Mouse (Mus musculus): ENCODE data around the gene Crhr1. TPM values are rescaled to one million over a fixed set of nuclear protein-coding genes. Genes with fewer than 3 reads are reported as not detected.

The Crhr1 gene
- polyA plus RNA-seq, 1 experiment from 2014 or later, result 0.39 TPM

- Histone ChIP-seq H3K27me3 (ENCODE audit: control insufficient read depth, insufficient read depth, low read length) (no peaks in the 10 kb centered on the region), H3K36me3 (ENCODE audit: control insufficient read depth, insufficient read depth, low read length) (no peaks in the 10 kb centered on the region), H3K27ac (ENCODE audit: low read length) (no peak overlapping the region), H3K4me2 (replicated peaks; ENCODE audit: low read depth, low read length) (no peak overlapping the region), H3K4me1 (ENCODE audit: control insufficient read depth, insufficient read depth, low read length) (no peaks in the 10 kb centered on the region), H3K4me3 (ENCODE audit: low read depth, low read length) (no peak overlapping the region), H3K9me3 (ENCODE audit: control insufficient read depth, low read depth, low read length) (no peaks in the 10 kb centered on the region), H3K9ac (replicated peaks; ENCODE audit: low read depth, low read length) (no peak overlapping the region)
- WGBS, result 79% methylated on average over 3 of the region's 3 CpGs
- no peak for ATAC-seq (ENCODE audit: insufficient number of reproducible peaks, insufficient read depth, low FRiP score, low read depth)
Observed at GRCm38 (mm10) chr11:104124582-104124981, 8.1 kb upstream of the Crhr1 start.

GRCm38 (mm10) chr11:104129466-104129865 lies 3.2 kb upstream of the Crhr1 start:
- peaks cover 36% of the 10 kb centered on the region for H3K27me3 ChIP-seq (ENCODE audit: control insufficient read depth, insufficient read depth, low read length)

GRCm38 (mm10) chr11:104130721-104131647 lies 1.7 kb upstream of the Crhr1 start:
- Histone ChIP-seq H3K9ac (replicated peaks; ENCODE audit: low read depth, low read length) (no peak overlapping the region), H3K36me3 (ENCODE audit: control insufficient read depth, insufficient read depth, low read length) (no peaks in the 10 kb centered on the region), H3K27me3 (ENCODE audit: control insufficient read depth, insufficient read depth, low read length) (peaks cover 46% of the 10 kb centered on the region), H3K27ac (ENCODE audit: low read length) (no peak overlapping the region), H3K4me2 (replicated peaks; ENCODE audit: low read depth, low read length) (no peak overlapping the region), H3K4me3 (ENCODE audit: low read depth, low read length) (no peak overlapping the region), H3K9me3 (ENCODE audit: control insufficient read depth, low read depth, low read length) (no peaks in the 10 kb centered on the region), H3K4me1 (ENCODE audit: control insufficient read depth, insufficient read depth, low read length) (no peaks in the 10 kb centered on the region; the same call in 1 of the 2 replicates)
- WGBS, result 72% methylated on average over 15 of the region's 15 CpGs
- no peak for ATAC-seq (ENCODE audit: insufficient number of reproducible peaks, insufficient read depth, low FRiP score, low read depth)

More at GRCm38 (mm10) chr11:104129466-104129865, 3.2 kb upstream of the Crhr1 start:
- H3K27ac ChIP-seq (ENCODE audit: low read length), result no peak overlapping the region
- H3K4me3 ChIP-seq (ENCODE audit: low read depth, low read length), result no peak overlapping the region
- no peaks in the 10 kb centered on the region for H3K9me3 ChIP-seq (ENCODE audit: control insufficient read depth, low read depth, low read length)
- H3K4me2 ChIP-seq (replicated peaks; ENCODE audit: low read depth, low read length), result no peak overlapping the region
- no peaks in the 10 kb centered on the region; the same call in 1 of the 2 replicates for H3K4me1 ChIP-seq (ENCODE audit: control insufficient read depth, insufficient read depth, low read length)
- no peaks in the 10 kb centered on the region for H3K36me3 ChIP-seq (ENCODE audit: control insufficient read depth, insufficient read depth, low read length)
- no peak for ATAC-seq (ENCODE audit: insufficient number of reproducible peaks, insufficient read depth, low FRiP score, low read depth)
- no peak overlapping the region for H3K9ac ChIP-seq (replicated peaks; ENCODE audit: low read depth, low read length)
- 82% methylated on average over 5 of the region's 5 CpGs for WGBS

GRCm38 (mm10) chr11:104131756-104132155 lies 899 bp upstream of the Crhr1 start:
- Histone ChIP-seq H3K27me3 (ENCODE audit: control insufficient read depth, insufficient read depth, low read length) (peaks cover 46% of the 10 kb centered on the region), H3K27ac (ENCODE audit: low read length) (no peak overlapping the region)
- under 1% methylated on average over 21 of the region's 21 CpGs for WGBS

GRCm38 (mm10) chr11:104133442-104133983 lies 858 bp downstream of the Crhr1 start:
- peaks cover 46% of the 10 kb centered on the region for H3K27me3 ChIP-seq (ENCODE audit: control insufficient read depth, insufficient read depth, low read length)
- 0 out of 2 replicates have a peak overlapping the region, but pooled peaks have one; percentile 28 for H3K9ac ChIP-seq (replicated peaks; ENCODE audit: low read depth, low read length)
- H3K9me3 ChIP-seq (ENCODE audit: control insufficient read depth, low read depth, low read length), result no peaks in the 10 kb centered on the region
- no peaks in the 10 kb centered on the region; the same call in 1 of the 2 replicates for H3K4me1 ChIP-seq (ENCODE audit: control insufficient read depth, insufficient read depth, low read length)
- H3K4me2 ChIP-seq (replicated peaks; ENCODE audit: low read depth, low read length), result peak overlapping the region; percentile 90
- ATAC-seq (ENCODE audit: insufficient number of reproducible peaks, insufficient read depth, low FRiP score, low read depth), result no peak
- H3K4me3 ChIP-seq (ENCODE audit: low read depth, low read length), result peak overlapping the region; percentile 46
- under 1% methylated on average over 47 of the region's 47 CpGs for WGBS
- H3K36me3 ChIP-seq (ENCODE audit: control insufficient read depth, insufficient read depth, low read length), result no peaks in the 10 kb centered on the region
- H3K27ac ChIP-seq (ENCODE audit: low read length), result no peak overlapping the region

More at GRCm38 (mm10) chr11:104131756-104132155, 899 bp upstream of the Crhr1 start:
- Histone ChIP-seq H3K9me3 (ENCODE audit: control insufficient read depth, low read depth, low read length) (no peaks in the 10 kb centered on the region), H3K4me3 (ENCODE audit: low read depth, low read length) (peak overlapping the region; percentile 46; the same call in 1 of the 2 replicates), H3K9ac (replicated peaks; ENCODE audit: low read depth, low read length) (no peak overlapping the region), H3K4me2 (replicated peaks; ENCODE audit: low read depth, low read length) (peak overlapping the region; percentile 90), H3K4me1 (ENCODE audit: control insufficient read depth, insufficient read depth, low read length) (no peaks in the 10 kb centered on the region; the same call in 1 of the 2 replicates), H3K36me3 (ENCODE audit: control insufficient read depth, insufficient read depth, low read length) (no peaks in the 10 kb centered on the region)
- no peak for ATAC-seq (ENCODE audit: insufficient number of reproducible peaks, insufficient read depth, low FRiP score, low read depth)

- Histone ChIP-seq H3K4me3 (ENCODE audit: low read depth, low read length) (no peak overlapping the region), H3K36me3 (ENCODE audit: control insufficient read depth, insufficient read depth, low read length) (no peaks in the 10 kb centered on the region), H3K27me3 (ENCODE audit: control insufficient read depth, insufficient read depth, low read length) (peaks cover 15% of the 10 kb centered on the region; the same call in 1 of the 2 replicates), H3K9ac (replicated peaks; ENCODE audit: low read depth, low read length) (no peak overlapping the region), H3K9me3 (ENCODE audit: control insufficient read depth, low read depth, low read length) (no peaks in the 10 kb centered on the region), H3K27ac (ENCODE audit: low read length) (no peak overlapping the region), H3K4me2 (replicated peaks; ENCODE audit: low read depth, low read length) (no peak overlapping the region), H3K4me1 (ENCODE audit: control insufficient read depth, insufficient read depth, low read length) (no peaks in the 10 kb centered on the region)
- 66% methylated on average over 3 of the region's 3 CpGs for WGBS
- no peak for ATAC-seq (ENCODE audit: insufficient number of reproducible peaks, insufficient read depth, low FRiP score, low read depth)
Observed at GRCm38 (mm10) chr11:104138976-104139375, 6.3 kb downstream of the Crhr1 start.

- Histone ChIP-seq H3K4me3 (ENCODE audit: low read depth, low read length) (no peak overlapping the region), H3K9ac (replicated peaks; ENCODE audit: low read depth, low read length) (no peak overlapping the region), H3K9me3 (ENCODE audit: control insufficient read depth, low read depth, low read length) (no peaks in the 10 kb centered on the region), H3K27me3 (ENCODE audit: control insufficient read depth, insufficient read depth, low read length) (no peaks in the 10 kb centered on the region), H3K36me3 (ENCODE audit: control insufficient read depth, insufficient read depth, low read length) (no peaks in the 10 kb centered on the region), H3K27ac (ENCODE audit: low read length) (no peak overlapping the region), H3K4me1 (ENCODE audit: control insufficient read depth, insufficient read depth, low read length) (no peaks in the 10 kb centered on the region), H3K4me2 (replicated peaks; ENCODE audit: low read depth, low read length) (no peak overlapping the region)
- WGBS, result 100% methylated on average over 1 of the region's 1 CpGs
- no peak for ATAC-seq (ENCODE audit: insufficient number of reproducible peaks, insufficient read depth, low FRiP score, low read depth)
Observed at GRCm38 (mm10) chr11:104144930-104145329, 12.3 kb downstream of the Crhr1 start.

- no peak overlapping the region for H3K4me2 ChIP-seq (replicated peaks; ENCODE audit: low read depth, low read length)
- no peaks in the 10 kb centered on the region for H3K4me1 ChIP-seq (ENCODE audit: control insufficient read depth, insufficient read depth, low read length)
- no peak overlapping the region for H3K9ac ChIP-seq (replicated peaks; ENCODE audit: low read depth, low read length)
- no peak overlapping the region for H3K4me3 ChIP-seq (ENCODE audit: low read depth, low read length)
- no peaks in the 10 kb centered on the region for H3K36me3 ChIP-seq (ENCODE audit: control insufficient read depth, insufficient read depth, low read length)
- 73% methylated on average over 7 of the region's 7 CpGs for WGBS
- no peaks in the 10 kb centered on the region for H3K27me3 ChIP-seq (ENCODE audit: control insufficient read depth, insufficient read depth, low read length)
- no peak for ATAC-seq (ENCODE audit: insufficient number of reproducible peaks, insufficient read depth, low FRiP score, low read depth)
- no peak overlapping the region for H3K27ac ChIP-seq (ENCODE audit: low read length)
- H3K9me3 ChIP-seq (ENCODE audit: control insufficient read depth, low read depth, low read length), result no peaks in the 10 kb centered on the region
Observed at GRCm38 (mm10) chr11:104148787-104149186, 16.1 kb downstream of the Crhr1 start.

Data from stomach, embryonic 14.5 days (tissue).